Mouse (Mus musculus) liver, embryonic 13.5 days (tissue): ENCODE results near the gene Aff3. TPM values are rescaled to one million over a fixed set of nuclear protein-coding genes. Genes with fewer than 3 reads are reported as not detected.

ENCODE experiments used
- ATAC-seq: fragments of 200-750 bp; cut with Nextera tagmentation; 2 replicates; pipeline ENCODE4 v1.8.0; 2017; ENCODE audit warnings: low read depth, mild to moderate bottlenecking, moderate number of reproducible peaks, moderate library complexity
- DNase-seq: peaks from one replicate; pipeline ENCODE4 v3.0.0; 2022
- H3K27ac ChIP-seq: fragments of 300-500 bp; sonication (generic); 2 replicates; pipeline ENCODE4 v1.5.1; 2015; ENCODE audit warnings: moderate library complexity, mild to moderate bottlenecking, inconsistent platforms
- H3K27me3 ChIP-seq: fragments of 300-500 bp; sonication (generic); 2 replicates; pipeline ENCODE4 v1.6.1; 2015; ENCODE audit warnings: mild to moderate bottlenecking, inconsistent platforms
- H3K36me3 ChIP-seq: fragments of 300-500 bp; sonication (generic); 2 replicates; pipeline ENCODE4 v1.6.1; 2015; ENCODE audit warnings: mild to moderate bottlenecking, inconsistent platforms
- H3K4me1 ChIP-seq: fragments of 300-500 bp; sonication (generic); replicated peaks from 2 replicates; pipeline ENCODE4 v1.6.1; 2015; ENCODE audit warnings: inconsistent platforms
- H3K4me2 ChIP-seq: fragments of 300-500 bp; sonication (generic); 2 replicates; pipeline ENCODE4 v1.6.1; 2015; ENCODE audit warnings: inconsistent platforms, mild to moderate bottlenecking, moderate library complexity
- H3K4me3 ChIP-seq: fragments of 300-500 bp; sonication (generic); replicated peaks from 2 replicates; pipeline ENCODE4 v1.5.1; 2015; ENCODE audit warnings: mild to moderate bottlenecking, inconsistent platforms
- H3K9ac ChIP-seq: fragments of 300-500 bp; sonication (generic); 2 replicates; pipeline ENCODE4 v1.6.1; 2015; ENCODE audit warnings: mild to moderate bottlenecking, inconsistent platforms
- H3K9me3 ChIP-seq: fragments of 300-500 bp; sonication (generic); replicated peaks from 2 replicates; pipeline ENCODE4 v1.6.1; 2016; ENCODE audit warnings: inconsistent platforms
- WGBS: fragments of 180-500 bp; shearing (Covaris S2); methylation state at CpG from one replicate; pipeline ENCODE4 v1.1.7; 2015; ENCODE audit not compliant: insufficient replicate concordance; 5-methylcytosine and 5-hydroxymethylcytosine counted together
- polyA plus RNA-seq: library from polyadenylated mRNA; unstranded; fragments of >200 nt; fragmentation: Nextera tagmentation; extraction: Ambion mirVana; gene quantifications from 2 replicates; pipeline ENCODE4 v1.2.1, GENCODE M21; 2015

Gene Aff3
- polyA plus RNA-seq, 1 experiment from 2014 or later, result 0.44 TPM

DNA sequence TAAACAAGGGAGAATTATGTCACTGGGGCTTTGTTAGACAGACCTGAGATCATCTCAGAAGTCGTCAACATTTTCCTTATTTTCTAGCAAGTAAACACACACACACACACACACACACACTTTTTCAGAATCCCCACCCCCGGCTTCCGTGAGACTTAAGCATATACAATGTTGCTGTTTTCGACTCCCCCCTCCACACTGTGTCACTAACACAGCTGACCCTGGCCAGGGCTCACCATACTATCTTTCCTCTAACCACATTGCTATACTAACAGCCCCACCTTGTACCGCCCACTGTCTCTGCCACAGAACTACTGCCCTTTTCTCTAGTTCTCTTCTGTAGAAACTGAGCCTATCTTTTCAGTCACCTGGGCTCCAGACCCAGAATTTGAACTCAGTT, 136.1 kb downstream of the Aff3 start:
- H3K36me3 ChIP-seq, result no peaks in the 10 kb centered on the region
- no peaks in the 10 kb centered on the region for H3K9me3 ChIP-seq
- H3K4me2 ChIP-seq, result no peak overlapping the region
- no peaks in the 10 kb centered on the region for H3K4me1 ChIP-seq
- H3K4me3 ChIP-seq, result no peak overlapping the region
- H3K9ac ChIP-seq, result no peak overlapping the region
- WGBS, result 59% methylated on average over 5 of the region's 5 CpGs
- H3K27ac ChIP-seq, result no peak overlapping the region
- DNase-seq (no peak), ATAC-seq (no peak)
- no peaks in the 10 kb centered on the region for H3K27me3 ChIP-seq

DNA sequence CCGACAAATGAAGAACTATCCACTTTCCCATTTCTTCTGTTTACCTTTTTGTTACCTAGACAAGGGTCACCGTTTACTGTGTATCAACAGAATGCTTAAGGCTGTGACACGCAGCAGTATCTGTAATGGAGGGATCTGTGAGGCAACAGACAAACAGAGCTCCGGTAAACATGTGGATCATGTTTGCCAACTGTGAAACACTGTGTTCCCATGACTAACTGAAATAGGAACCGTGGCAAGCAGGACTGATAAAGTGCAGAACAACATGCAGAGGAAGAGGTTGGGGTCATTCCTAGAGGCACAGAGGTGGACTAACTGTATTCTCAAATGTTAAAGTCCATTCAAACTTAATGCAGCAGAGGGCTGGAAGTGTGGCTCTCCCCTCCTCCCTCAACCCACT, 138.2 kb downstream of the Aff3 start:
- H3K36me3 ChIP-seq, result no peaks in the 10 kb centered on the region
- no peak overlapping the region for H3K27ac ChIP-seq
- no peaks in the 10 kb centered on the region for H3K9me3 ChIP-seq
- WGBS, result 62% methylated on average over 5 of the region's 5 CpGs
- H3K9ac ChIP-seq, result no peak overlapping the region
- H3K4me2 ChIP-seq, result no peak overlapping the region
- H3K4me1 ChIP-seq, result no peaks in the 10 kb centered on the region
- H3K27me3 ChIP-seq, result no peaks in the 10 kb centered on the region
- no peak overlapping the region for H3K4me3 ChIP-seq
- DNase-seq (no peak), ATAC-seq (no peak)

GRCm38 (mm10) chr1:38521651-38522050, 143.1 kb downstream of the Aff3 start:
- H3K36me3 ChIP-seq, result no peaks in the 10 kb centered on the region
- H3K9ac ChIP-seq, result no peak overlapping the region
- H3K9me3 ChIP-seq, result no peaks in the 10 kb centered on the region
- ATAC-seq (no peak), DNase-seq (no peak)
- WGBS, result 79% methylated on average over 11 of the region's 11 CpGs
- H3K4me2 ChIP-seq, result no peak overlapping the region
- no peak overlapping the region for H3K27ac ChIP-seq
- no peak overlapping the region for H3K4me3 ChIP-seq
- no peaks in the 10 kb centered on the region for H3K27me3 ChIP-seq
- no peaks in the 10 kb centered on the region for H3K4me1 ChIP-seq

DNA sequence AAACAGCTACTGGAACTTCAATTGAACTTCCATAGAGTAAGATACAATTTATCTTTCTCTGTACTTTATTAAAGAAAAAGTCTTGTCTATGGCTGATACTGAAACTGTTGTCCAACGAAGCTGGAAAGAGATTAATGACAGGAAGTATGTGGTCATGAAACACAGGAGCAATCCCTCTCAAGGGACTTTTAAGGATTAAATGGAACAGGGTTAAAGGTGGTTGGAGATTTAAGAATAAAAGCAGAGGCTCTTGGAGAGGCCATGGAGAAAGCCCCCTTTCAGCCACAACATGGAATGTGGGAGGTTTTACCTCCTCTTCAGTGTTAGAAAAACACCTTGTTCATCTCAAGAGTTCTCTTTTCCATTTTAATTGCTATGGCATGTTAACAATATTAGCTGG, 148.5 kb downstream of the Aff3 start:
- Histone ChIP-seq H3K27ac (no peak overlapping the region), H3K9ac (no peak overlapping the region), H3K4me2 (no peak overlapping the region), H3K4me1 (no peaks in the 10 kb centered on the region), H3K9me3 (no peaks in the 10 kb centered on the region), H3K36me3 (no peaks in the 10 kb centered on the region), H3K4me3 (no peak overlapping the region), H3K27me3 (no peaks in the 10 kb centered on the region)
- ATAC-seq (no peak), DNase-seq (no peak)
- WGBS, result 11% methylated on average over 1 of the region's 1 CpGs

DNA sequence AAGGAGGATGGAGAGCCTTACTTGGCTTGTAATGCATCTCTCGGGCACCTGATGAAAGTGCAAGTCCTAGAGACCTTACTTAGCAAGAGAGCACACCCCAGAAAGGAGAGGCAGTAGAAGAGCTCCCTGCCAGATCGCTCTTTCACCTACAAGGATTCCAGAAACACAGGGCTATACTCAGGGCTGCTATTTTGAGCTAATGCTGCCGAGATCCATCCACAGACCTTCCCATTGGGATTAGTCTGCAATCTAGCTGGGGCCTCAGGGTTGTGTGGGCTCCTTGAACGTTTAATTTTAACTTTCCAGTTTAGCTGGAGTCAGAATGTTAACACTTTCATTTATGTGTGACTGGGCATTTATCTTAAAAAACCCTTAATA, 150.1 kb downstream of the Aff3 start:
- DNase-seq (no peak), ATAC-seq (no peak)
- WGBS, result 58% methylated on average over 4 of the region's 4 CpGs
- H3K4me2 ChIP-seq, result no peak overlapping the region
- H3K4me1 ChIP-seq, result 0 out of 2 replicates have a peak, but pooled peaks cover under 1% of the 10 kb centered on the region
- no peaks in the 10 kb centered on the region for H3K9me3 ChIP-seq
- no peak overlapping the region for H3K9ac ChIP-seq
- no peaks in the 10 kb centered on the region for H3K27me3 ChIP-seq
- H3K27ac ChIP-seq, result no peak overlapping the region
- H3K4me3 ChIP-seq, result no peak overlapping the region
- H3K36me3 ChIP-seq, result no peaks in the 10 kb centered on the region

- WGBS, result 69% methylated on average over 12 of the region's 12 CpGs
- no peak for ATAC-seq
- no peak for DNase-seq
Observed at GRCm38 (mm10) chr1:38513970-38514633, 150.7 kb downstream of the Aff3 start.

GRCm38 (mm10) chr1:38512258-38513081, 152.3 kb downstream of the Aff3 start:
- DNase-seq, result no peak
- Histone ChIP-seq H3K9me3 (no peaks in the 10 kb centered on the region), H3K4me3 (no peak overlapping the region), H3K4me2 (no peak overlapping the region), H3K27me3 (no peaks in the 10 kb centered on the region), H3K36me3 (no peaks in the 10 kb centered on the region), H3K4me1 (peaks cover 11% of the 10 kb centered on the region), H3K27ac (no peak overlapping the region), H3K9ac (no peak overlapping the region)
- no peak for ATAC-seq
- WGBS, result 68% methylated on average over 15 of the region's 15 CpGs

More at GRCm38 (mm10) chr1:38513970-38514633, 150.7 kb downstream of the Aff3 start:
- Histone ChIP-seq H3K4me3 (no peak overlapping the region), H3K4me2 (no peak overlapping the region), H3K9ac (no peak overlapping the region), H3K9me3 (no peaks in the 10 kb centered on the region), H3K27me3 (no peaks in the 10 kb centered on the region), H3K27ac (no peak overlapping the region), H3K4me1 (peaks cover 4% of the 10 kb centered on the region; the same call in 1 of the 2 replicates), H3K36me3 (no peaks in the 10 kb centered on the region)

- H3K9ac ChIP-seq, result no peak overlapping the region
- ATAC-seq, result no peak
- H3K27me3 ChIP-seq, result no peaks in the 10 kb centered on the region
- H3K27ac ChIP-seq, result no peak overlapping the region
- H3K9me3 ChIP-seq, result no peaks in the 10 kb centered on the region
- H3K4me1 ChIP-seq, result peaks cover 18% of the 10 kb centered on the region
- no peak for DNase-seq
- H3K4me2 ChIP-seq, result no peak overlapping the region
- no peaks in the 10 kb centered on the region for H3K36me3 ChIP-seq
- WGBS, result 67% methylated on average over 5 of the region's 5 CpGs
- H3K4me3 ChIP-seq, result no peak overlapping the region
Observed at GRCm38 (mm10) chr1:38511076-38511475, 153.7 kb downstream of the Aff3 start.

DNA sequence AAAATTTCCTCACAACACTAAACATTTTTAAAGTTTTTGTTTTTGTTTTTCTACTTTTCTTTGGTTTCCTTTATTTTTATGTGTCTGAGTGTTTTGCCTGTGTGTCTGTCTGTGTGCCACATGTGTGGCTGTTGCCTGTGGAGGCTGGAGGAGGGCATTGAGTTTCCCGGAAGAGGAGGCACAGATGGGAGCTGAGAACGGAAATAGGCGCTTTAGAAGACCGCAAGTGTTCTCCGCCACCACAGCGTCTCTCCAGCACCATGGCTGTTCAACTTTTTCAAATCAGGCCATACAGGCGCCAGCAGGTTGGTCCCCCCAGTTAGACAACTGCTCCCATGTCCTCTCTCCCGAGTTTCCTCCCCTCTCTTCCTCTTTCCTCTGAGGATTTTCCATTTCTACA, 155.5 kb downstream of the Aff3 start:
- Histone ChIP-seq H3K4me3 (no peak overlapping the region), H3K27me3 (no peaks in the 10 kb centered on the region), H3K9me3 (no peaks in the 10 kb centered on the region), H3K4me2 (no peak overlapping the region), H3K9ac (no peak overlapping the region), H3K4me1 (peaks cover 19% of the 10 kb centered on the region), H3K27ac (no peak overlapping the region), H3K36me3 (no peaks in the 10 kb centered on the region)
- ATAC-seq (no peak), DNase-seq (no peak)
- 60% methylated on average over 8 of the region's 8 CpGs for WGBS

DNA sequence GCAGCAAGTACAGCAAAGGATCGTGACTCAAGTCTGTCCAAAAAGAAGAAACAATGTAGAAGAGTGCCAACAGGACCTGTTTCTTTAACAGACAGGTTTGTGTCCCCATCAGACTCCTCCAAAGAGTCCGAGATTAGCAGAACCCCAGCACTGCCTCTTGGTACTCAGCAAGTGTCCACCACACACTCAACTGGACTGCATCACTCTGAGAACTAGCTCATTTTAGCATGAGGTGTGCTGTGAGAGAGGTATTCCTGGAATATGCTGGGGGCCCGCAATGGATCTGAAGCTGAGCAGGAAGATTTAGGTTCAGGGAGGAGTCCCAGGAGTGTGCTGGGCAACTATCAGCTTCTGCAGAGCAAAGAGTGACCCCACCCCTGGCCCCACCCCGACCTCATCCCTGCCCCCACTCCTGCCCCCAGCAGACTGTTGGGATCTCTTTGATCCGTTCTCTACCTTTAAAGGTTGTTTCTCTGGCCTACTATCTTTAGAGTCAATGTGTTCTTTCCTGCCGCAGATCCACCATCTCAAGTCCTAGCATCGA, 157.0 kb downstream of the Aff3 start:
- H3K4me3 ChIP-seq, result no peak overlapping the region
- no peak for DNase-seq
- H3K9me3 ChIP-seq, result no peaks in the 10 kb centered on the region
- no peak overlapping the region for H3K4me2 ChIP-seq
- H3K9ac ChIP-seq, result no peak overlapping the region
- WGBS, result 54% methylated on average over 7 of the region's 7 CpGs
- no peak overlapping the region for H3K27ac ChIP-seq
- H3K36me3 ChIP-seq, result no peaks in the 10 kb centered on the region
- no peaks in the 10 kb centered on the region for H3K27me3 ChIP-seq
- H3K4me1 ChIP-seq, result peaks cover 29% of the 10 kb centered on the region
- peak; percentile 72; the same call in 1 of the 2 replicates for ATAC-seq

DNA sequence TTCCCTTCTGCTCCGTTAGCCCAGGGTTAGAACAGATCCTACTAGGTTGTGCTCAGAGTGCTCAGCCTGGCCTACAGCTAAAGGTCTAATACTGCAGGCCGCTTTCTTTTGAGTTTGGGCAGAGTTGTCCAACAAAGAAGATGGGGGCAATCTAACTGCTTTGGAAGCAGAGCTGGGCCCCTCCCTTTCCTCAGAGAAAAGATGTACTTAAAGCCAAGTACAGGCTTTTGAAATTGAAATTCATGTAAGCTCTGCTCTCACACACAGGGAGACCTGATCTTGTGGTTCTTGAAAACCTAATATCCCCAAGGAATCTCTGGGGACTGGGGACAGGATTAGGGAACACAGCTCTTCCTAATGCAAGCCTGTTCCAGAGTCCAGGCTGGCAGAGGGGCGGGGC, 158.4 kb downstream of the Aff3 start:
- Histone ChIP-seq H3K36me3 (no peaks in the 10 kb centered on the region), H3K27me3 (no peaks in the 10 kb centered on the region), H3K27ac (no peak overlapping the region), H3K4me2 (no peak overlapping the region), H3K4me1 (peaks cover 29% of the 10 kb centered on the region), H3K9ac (no peak overlapping the region), H3K4me3 (no peak overlapping the region), H3K9me3 (no peaks in the 10 kb centered on the region)
- ATAC-seq (no peak), DNase-seq (no peak)
- WGBS, result 76% methylated on average over 3 of the region's 3 CpGs
